Comparison of ENCODE assay signal across 9 mouse cellular contexts in the genomic region with DNA sequence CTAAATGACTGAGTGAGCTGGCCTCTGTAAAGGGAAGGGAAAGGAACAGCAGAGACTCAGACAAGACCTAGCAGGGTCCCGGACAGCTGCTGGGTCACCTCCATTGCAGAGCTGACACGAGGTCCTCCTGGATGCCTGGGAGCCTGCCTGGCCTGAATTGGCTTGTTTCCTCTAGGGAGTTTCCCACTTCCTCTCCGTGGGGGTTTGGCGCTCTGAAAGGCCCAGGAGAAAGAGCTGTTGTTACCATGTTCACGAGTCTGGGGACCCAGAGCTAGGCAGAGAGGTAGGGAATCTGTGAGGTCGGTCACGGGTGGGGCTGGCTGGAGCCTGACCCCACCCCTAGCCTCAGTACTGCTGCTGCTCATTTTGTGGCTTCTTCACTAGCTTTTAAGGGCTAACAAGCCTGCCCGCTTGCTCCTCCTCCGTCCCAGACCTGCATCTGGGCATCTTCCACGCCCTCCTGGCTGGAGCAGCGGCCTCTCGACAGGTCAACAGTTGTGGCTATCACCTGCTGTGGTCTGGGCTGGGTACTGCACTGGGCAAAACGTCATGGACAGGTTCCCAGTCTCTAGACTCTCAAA. TPM values are rescaled to one million over a fixed set of nuclear protein-coding genes. Genes with fewer than 3 reads are reported as not detected.
DNase-seq lines count a peak whose midpoint lies in the region; ATAC-seq and TF ChIP-seq lines count a peak whose summit lies in the region.
"Had no signal": no experiment of that assay in that cellular context is flagged by ENCODE, and none has a peak within 500 bp of the region (broad histone marks: within the 10 kb centered on the region; RNA-seq: fewer than 3 reads in every experiment).

No protein-coding gene starts in this region.

- no peak overlapping the region for H3K4me2 ChIP-seq in midbrain, embryonic 11.5 days
- H3K4me2 ChIP-seq in limb, embryonic 11.5 days (ENCODE audit: low read depth, severe bottlenecking) = peak overlapping the region; percentile 53; the same call in 1 of the 2 replicates

- no peak for ATAC-seq in midbrain, embryonic 11.5 days (ENCODE audit: low FRiP score)
- ATAC-seq in limb, embryonic 11.5 days (ENCODE audit: insufficient number of reproducible peaks, low FRiP score, low TSS enrichment, low read depth) = no peak

- TF ChIP-seq POLR2A in thymus, adult 2 months (IDR thresholded peaks at IDR 0.05; ENCODE audit: control insufficient read depth, extremely low read depth, insufficient read depth, low read length, poor library complexity) = no peak

- no peak for TF ChIP-seq CTCF in thymus, adult 2 months (IDR thresholded peaks at IDR 0.05; ENCODE audit: borderline replicate concordance, control insufficient read depth, extremely low read depth, insufficient read depth, low read length, poor library complexity)

- no peaks in the 10 kb centered on the region for H3K36me3 ChIP-seq in midbrain, embryonic 10.5 days
- H3K36me3 ChIP-seq in midbrain, embryonic 11.5 days (ENCODE audit: control insufficient read depth, insufficient read depth, low read length) = no peaks in the 10 kb centered on the region
- H3K36me3 ChIP-seq in limb, embryonic 11.5 days (ENCODE audit: control insufficient read depth, insufficient read depth, low read length) = no peaks in the 10 kb centered on the region
- H3K36me3 ChIP-seq in thymus, adult 2 months (ENCODE audit: control insufficient read depth, insufficient read depth, low read length) = no peaks in the 10 kb centered on the region

- H3K4me1 ChIP-seq in midbrain, embryonic 10.5 days = peaks cover 42% of the 10 kb centered on the region
- peaks cover 10% of the 10 kb centered on the region for H3K4me1 ChIP-seq in midbrain, embryonic 11.5 days (ENCODE audit: control insufficient read depth, insufficient read depth, low read length)
- H3K4me1 ChIP-seq in limb, embryonic 11.5 days (ENCODE audit: control insufficient read depth, insufficient read depth, low read length) = peaks cover 13% of the 10 kb centered on the region
- peaks cover 12% of the 10 kb centered on the region for H3K4me1 ChIP-seq in thymus, adult 2 months (replicated peaks; ENCODE audit: control insufficient read depth, insufficient read depth, low read length)

- H3K9me3 ChIP-seq in midbrain, embryonic 10.5 days (replicated peaks) = no peaks in the 10 kb centered on the region
- no peaks in the 10 kb centered on the region for H3K9me3 ChIP-seq in midbrain, embryonic 11.5 days (ENCODE audit: control insufficient read depth, low read length)
- no peaks in the 10 kb centered on the region for H3K9me3 ChIP-seq in limb, embryonic 11.5 days (ENCODE audit: control insufficient read depth, low read length)

- 62% methylated on average over 13 of the region's 13 CpGs for WGBS in midbrain, embryonic 10.5 days
- WGBS in midbrain, embryonic 11.5 days = 57% methylated on average over 13 of the region's 13 CpGs
- 51% methylated on average over 13 of the region's 13 CpGs for WGBS in limb, embryonic 11.5 days
- 53% methylated on average over 13 of the region's 13 CpGs for WGBS in thymus, adult 2 months

- no peak overlapping the region for H3K9ac ChIP-seq in midbrain, embryonic 11.5 days (ENCODE audit: low read length)
- no peak overlapping the region for H3K9ac ChIP-seq in limb, embryonic 11.5 days (ENCODE audit: low read length)
- H3K9ac ChIP-seq: lung, embryonic 14.5 days had no signal

- H3K27me3 ChIP-seq in midbrain, embryonic 10.5 days (ENCODE audit: low read depth, poor library complexity, severe bottlenecking) = peaks cover 38% of the 10 kb centered on the region
- peaks cover 7% of the 10 kb centered on the region; the same call in 1 of the 2 replicates for H3K27me3 ChIP-seq in midbrain, embryonic 11.5 days (ENCODE audit: control insufficient read depth, insufficient read depth, low read length)
- no peaks in the 10 kb centered on the region for H3K27me3 ChIP-seq in limb, embryonic 11.5 days (ENCODE audit: control insufficient read depth, insufficient read depth, low read length)
- H3K27me3 ChIP-seq in thymus, adult 2 months (ENCODE audit: control insufficient read depth, insufficient read depth, low read length) = peaks cover 3% of the 10 kb centered on the region

- peak overlapping the region; percentile 9; the same call in 1 of the 2 replicates for H3K27ac ChIP-seq in midbrain, embryonic 10.5 days (replicated peaks)
- no peak overlapping the region for H3K27ac ChIP-seq in midbrain, embryonic 11.5 days (ENCODE audit: low read depth, low read length)
- H3K27ac ChIP-seq in limb, embryonic 11.5 days (replicated peaks; ENCODE audit: low read depth, low read length) = no peak overlapping the region
- H3K27ac ChIP-seq in thymus, adult 2 months (ENCODE audit: control insufficient read depth, insufficient read depth, low read length) = no peak overlapping the region

- H3K4me3 ChIP-seq in midbrain, embryonic 10.5 days = no peak overlapping the region
- no peak overlapping the region for H3K4me3 ChIP-seq in midbrain, embryonic 11.5 days (ENCODE audit: low read depth, low read length)
- H3K4me3 ChIP-seq in limb, embryonic 11.5 days (ENCODE audit: low read depth, low read length) = no peak overlapping the region
- H3K4me3 ChIP-seq in thymus, adult 2 months (ENCODE audit: control insufficient read depth, insufficient read depth, low read length) = no peak overlapping the region
- H3K4me3 ChIP-seq: myocyte had no signal

- DNase-seq in midbrain, embryonic 10.5 days (ENCODE audit: low spot score) = no peak
- no peak for DNase-seq in midbrain, embryonic 11.5 days (ENCODE audit: low spot score, missing footprints)
- DNase-seq in cerebellum, postnatal 36 days = peak; percentile 62 to 63
- no peak for DNase-seq in limb, embryonic 11.5 days (ENCODE audit: low spot score)
- DNase-seq in thymus, adult 2 months = no peak
- DNase-seq in frontal cortex, adult 2 months (ENCODE audit: extremely low spot score in 1 of 2, low spot score in 1 of 2) = no peak
- no peak for DNase-seq in frontal cortex, postnatal 10 days (ENCODE audit: low spot score in 2 of 2)
- DNase-seq: lung, embryonic 14.5 days had no signal

RNA-seq across cellular contexts. Expression of a gene that starts 1.6 kb away (rescaled TPM):
- 60.5 and 69.8 TPM in 2 replicates for polyA plus RNA-seq in midbrain, embryonic 10.5 days (2016; fragmentation: Nextera tagmentation; extraction: Ambion mirVana)
- polyA plus RNA-seq in midbrain, embryonic 11.5 days (2014; fragmentation: Nextera tagmentation; extraction: Ambion mirVana) = 43.1 and 46.9 TPM in 2 replicates
- 52.2 and 67.8 TPM in 2 replicates for polyA plus RNA-seq in limb, embryonic 11.5 days (2014; fragmentation: Nextera tagmentation; extraction: Ambion mirVana)
- 517 and 528 TPM in 2 replicates for polyA plus RNA-seq in thymus, adult 2 months (2012; rRNA removed)
- 164 and 170 TPM in 2 replicates for polyA plus RNA-seq in frontal cortex, adult 2 months (2012; rRNA removed)

RNA-seq across cellular contexts. Expression of a gene that starts 2.6 kb away (rescaled TPM):
- polyA plus RNA-seq in midbrain, embryonic 10.5 days (2016; fragmentation: Nextera tagmentation; extraction: Ambion mirVana) = 9.0 and 12.2 TPM in 2 replicates
- polyA plus RNA-seq in midbrain, embryonic 11.5 days (2014; fragmentation: Nextera tagmentation; extraction: Ambion mirVana) = 12.9 and 13.8 TPM in 2 replicates
- 36.1 and 39.9 TPM in 2 replicates for polyA plus RNA-seq in limb, embryonic 11.5 days (2014; fragmentation: Nextera tagmentation; extraction: Ambion mirVana)
- 10.7 and 12.1 TPM in 2 replicates for polyA plus RNA-seq in thymus, adult 2 months (2012; rRNA removed)
- 1,288 and 1,302 TPM in 2 replicates for polyA plus RNA-seq in frontal cortex, adult 2 months (2012; rRNA removed)

RNA-seq across cellular contexts. Expression of a gene that starts 31.2 kb away (rescaled TPM):
- 39.4 and 44.3 TPM in 2 replicates for polyA plus RNA-seq in midbrain, embryonic 10.5 days (2016; fragmentation: Nextera tagmentation; extraction: Ambion mirVana)
- 46.4 and 49.4 TPM in 2 replicates for polyA plus RNA-seq in midbrain, embryonic 11.5 days (2014; fragmentation: Nextera tagmentation; extraction: Ambion mirVana)
- 39.4 and 44.4 TPM in 2 replicates for polyA plus RNA-seq in limb, embryonic 11.5 days (2014; fragmentation: Nextera tagmentation; extraction: Ambion mirVana)
- 192 and 257 TPM in 2 replicates for polyA plus RNA-seq in thymus, adult 2 months (2012; rRNA removed)
- polyA plus RNA-seq in frontal cortex, adult 2 months (2012; rRNA removed) = 396 and 571 TPM in 2 replicates

RNA-seq across cellular contexts. Expression of a gene that starts 37.5 kb away (rescaled TPM):
- polyA plus RNA-seq in midbrain, embryonic 10.5 days (2016; fragmentation: Nextera tagmentation; extraction: Ambion mirVana) = 0.20 TPM in 1 of 2 replicates, not detected in the other
- polyA plus RNA-seq in midbrain, embryonic 11.5 days (2014; fragmentation: Nextera tagmentation; extraction: Ambion mirVana) = 0.30 TPM in 1 of 2 replicates, not detected in the other
- 0.35 TPM in 1 of 2 replicates, not detected in the other for polyA plus RNA-seq in limb, embryonic 11.5 days (2014; fragmentation: Nextera tagmentation; extraction: Ambion mirVana)
- 23.8 and 27.3 TPM in 2 replicates for polyA plus RNA-seq in thymus, adult 2 months (2012; rRNA removed)
- polyA plus RNA-seq in frontal cortex, adult 2 months (2012; rRNA removed) = 0.18 and 0.80 TPM in 2 replicates
- polyA plus RNA-seq: lung, embryonic 14.5 days had no signal

RNA-seq across cellular contexts. Expression of a gene that starts 45.1 kb away (rescaled TPM):
- polyA plus RNA-seq in midbrain, embryonic 10.5 days (2016; fragmentation: Nextera tagmentation; extraction: Ambion mirVana) = 26.2 and 28.8 TPM in 2 replicates
- polyA plus RNA-seq in midbrain, embryonic 11.5 days (2014; fragmentation: Nextera tagmentation; extraction: Ambion mirVana) = 24.7 and 25.4 TPM in 2 replicates
- polyA plus RNA-seq in limb, embryonic 11.5 days (2014; fragmentation: Nextera tagmentation; extraction: Ambion mirVana) = 29.0 and 32.3 TPM in 2 replicates
- 17.9 and 24.7 TPM in 2 replicates for polyA plus RNA-seq in thymus, adult 2 months (2012; rRNA removed)
- polyA plus RNA-seq in frontal cortex, adult 2 months (2012; rRNA removed) = 53.2 and 59.4 TPM in 2 replicates

Comparison
In these comparisons a context has a peak if more than half of its experiments do, and no peak if none do; other contexts are left out.
1. DNase-seq: peak in cerebellum, postnatal 36 days (2 of 2); none in midbrain, embryonic 10.5 days (single experiment), midbrain, embryonic 11.5 days (single experiment), limb, embryonic 11.5 days (single experiment), thymus, adult 2 months (single experiment), frontal cortex, adult 2 months (0 of 2) and frontal cortex, postnatal 10 days (0 of 2).
2. RNA of a gene that starts 2.6 kb away (polyA plus RNA-seq): 1,288 to 1,302 TPM in frontal cortex, adult 2 months; 36.1 to 39.9 TPM in limb, embryonic 11.5 days, 12.9 to 13.8 TPM in midbrain, embryonic 11.5 days, 10.7 to 12.1 TPM in thymus, adult 2 months and 9.0 to 12.2 TPM in midbrain, embryonic 10.5 days; every median in the first group is over 10 times any median in the second.